Mouse (Mus musculus) CD4-positive naive resting alpha-beta T cell, adult 76 days (primary cell): Measurements from ENCODE around the gene Hspb7. TPM values are rescaled to one million over a fixed set of nuclear protein-coding genes. Genes with fewer than 3 reads are reported as not detected.

Experiments
- total RNA-seq: library from RNA; stranded (reverse); gene quantifications from one replicate; pipeline ENCODE4 v1.2.4, GENCODE M21; 2023

Gene Hspb7
- total RNA-seq = not detected

GRCm38 (mm10) chr4:141420192-141420829 lies at the start of gene Hspb7:
Gene Hspb7 (plus strand): TSS chr4:141420779.

GRCm38 (mm10) chr4:141398545-141398944 lies 22.0 kb upstream of the Hspb7 start, which contains the start of gene Clcnka:
Gene Clcnka (minus strand): TSS chr4:141398724.

GRCm38 (mm10) chr4:141415924-141416323 lies 4.7 kb upstream of the Hspb7 start, which contains the start of gene Clcnkb:
Gene Clcnkb (minus strand): TSS chr4:141416014.

GRCm38 (mm10) chr4:141435974-141436373 lies 15.4 kb downstream of the Hspb7 start, which contains the start of gene Srarp:
Gene Srarp (minus strand): TSS chr4:141436105.

GRCm38 (mm10) chr4:141444451-141445327 lies 24.1 kb downstream of the Hspb7 start, which contains the start of gene Zbtb17:
Gene Zbtb17 (plus strand): TSS chr4:141444654.

Other genes starting within 250 kb of the Hspb7 start
- 2.6 TPM for gene Rsg1, start 206.8 kb upstream of the Hspb7 start, total RNA-seq
- not detected for gene Arhgef19, start 181.3 kb upstream of the Hspb7 start, total RNA-seq
- 4.4 TPM for gene Epha2, start 119.5 kb upstream of the Hspb7 start, total RNA-seq
- gene Fam131c, start 52.6 kb upstream of the Hspb7 start, total RNA-seq = not detected
- not detected for gene Clcnka, start 22.1 kb upstream of the Hspb7 start, total RNA-seq
- gene Clcnkb, start 4.8 kb upstream of the Hspb7 start, total RNA-seq = not detected
- not detected for gene Srarp, start 15.3 kb downstream of the Hspb7 start, total RNA-seq
- gene Zbtb17, start 23.9 kb downstream of the Hspb7 start, total RNA-seq = 40.1 TPM
- 54.1 TPM for gene Spen, start 117.8 kb downstream of the Hspb7 start, total RNA-seq
- 0.97 TPM for gene Fblim1, start 185.3 kb downstream of the Hspb7 start, total RNA-seq
- 0.21 TPM for gene Tmem82, start 197.9 kb downstream of the Hspb7 start, total RNA-seq
- not detected for gene Slc25a34, start 203.0 kb downstream of the Hspb7 start, total RNA-seq
- gene Plekhm2, start 244.1 kb downstream of the Hspb7 start, total RNA-seq = 34.1 TPM